Mouse (Mus musculus) ES-E14 (cell line): ENCODE data around the gene Il17c. TPM values are rescaled to one million over a fixed set of nuclear protein-coding genes. Genes with fewer than 3 reads are reported as not detected.

ENCODE experiments used
- DNase-seq: peaks from one replicate; pipeline ENCODE4 v3.0.0-alpha.2; 2013; ENCODE audit warnings: low read depth, low spot score
- H3K27ac ChIP-seq: 2 replicates; pipeline ENCODE4 v1.5.1; 2012; ENCODE audit warnings: low read depth, mild to moderate bottlenecking, low read length, moderate library complexity, mixed read lengths; ENCODE audit not compliant: poor library complexity, insufficient read depth, severe bottlenecking
- H3K36me3 ChIP-seq: 2 replicates; pipeline ENCODE4 v1.6.1; 2012; ENCODE audit warnings: mild to moderate bottlenecking, low read length, moderate library complexity, mixed read lengths; ENCODE audit not compliant: control insufficient read depth, poor library complexity, insufficient read depth, severe bottlenecking
- H3K4me1 ChIP-seq, 2 experiments: fragments of 150-350 bp in 1 of 2; sonication (generic) in 1 of 2; 2 replicates each; pipeline ENCODE4 v1.6.1; 2012; ENCODE audit warnings: low read length in 2 of 2, mild to moderate bottlenecking in 1 of 2, mixed read lengths in 1 of 2; ENCODE audit not compliant: control insufficient read depth in 2 of 2, insufficient read depth in 2 of 2, poor library complexity in 1 of 2
- H3K4me3 ChIP-seq, 2 experiments: fragments of 150-350 bp in 1 of 2; sonication (generic) in 1 of 2; 2 replicates each; pipeline ENCODE4 v1.5.1; 2012; ENCODE audit warnings: low read length in 2 of 2, low read depth in 1 of 2, mild to moderate bottlenecking in 1 of 2, mixed read lengths in 1 of 2; ENCODE audit not compliant: insufficient read depth in 1 of 2, poor library complexity in 1 of 2, severe bottlenecking in 1 of 2
- H3K9ac ChIP-seq: 2 replicates; pipeline ENCODE4 v1.6.1; 2012; ENCODE audit warnings: low read depth, mild to moderate bottlenecking, low read length, mixed read lengths; ENCODE audit not compliant: poor library complexity, insufficient read depth, severe bottlenecking
- H3K9me3 ChIP-seq: fragments of 150-350 bp; sonication (generic); 2 replicates; pipeline ENCODE4 v1.6.1; 2012; ENCODE audit warnings: low read depth, mild to moderate bottlenecking, low read length; ENCODE audit not compliant: control insufficient read depth, insufficient read depth
- CHD2 ChIP-seq: IDR thresholded peaks from 2 replicates; pipeline ENCODE4 v1.6.1; 2014; ENCODE audit warnings: mild to moderate bottlenecking, low read depth, low read length, inconsistent platforms
- HCFC1 ChIP-seq: IDR thresholded peaks from 2 replicates; pipeline ENCODE4 v1.6.1; 2012; ENCODE audit warnings: low read length, inconsistent platforms, borderline replicate concordance; ENCODE audit not compliant: insufficient read depth
- MAFK ChIP-seq: IDR thresholded peaks from 2 replicates; pipeline ENCODE4 v1.6.1; 2014; ENCODE audit warnings: mild to moderate bottlenecking, low read depth, low read length, inconsistent platforms; ENCODE audit not compliant: insufficient read depth
- ZC3H11A ChIP-seq: IDR thresholded peaks from 2 replicates; pipeline ENCODE4 v1.6.1; 2012; ENCODE audit warnings: low read depth, mild to moderate bottlenecking, inconsistent platforms, low read length, borderline replicate concordance
- ZNF384 ChIP-seq: IDR thresholded peaks from 2 replicates; pipeline ENCODE4 v1.6.1; 2012; ENCODE audit warnings: low read depth, low read length, inconsistent platforms
- in situ Hi-C, 2 experiments: fragments of 600-800 bp; cut with MboI; formaldehyde crosslinking; loops; one replicate each; pipeline ENCODE4 v1.15.1; 2025; ENCODE audit warnings: low sequenced_read_pairs in 2 of 2, inconsistent platforms in 1 of 2; ENCODE audit not compliant: unreplicated experiment in 2 of 2
- total RNA-seq: library from RNA; depleted of rRNA; stranded (reverse); fragments of 300-350 nt; gene quantifications from 2 replicates; pipeline ENCODE4 v1.2.3, GENCODE M21; 2012

Il17c gene
- total RNA-seq, 1 experiment: not detected

- no peak for DNase-seq
- H3K36me3 ChIP-seq: peaks cover 32% of the 10 kb centered on the region
These were observed 1.8 kb upstream of the Il17c start for GRCm38 (mm10) chr8:122419881-122420555.

GRCm38 (mm10) chr8:122423217-122423616 lies 1.4 kb downstream of the Il17c start:
- no peak for DNase-seq
- TF ChIP-seq ZNF384 (no peak), CHD2 (no peak), ZC3H11A (no peak), HCFC1 (no peak), MAFK (no peak)
- peaks cover 5% of the 10 kb centered on the region; the same call in 1 of the 2 replicates for H3K36me3 ChIP-seq
- no peak overlapping the region for H3K27ac ChIP-seq
- peaks cover 0 to 13% of the 10 kb centered on the region in 2 experiments; a peak in 2 of 4 replicates for H3K4me1 ChIP-seq
- in situ Hi-C loops: no loop called here
- H3K4me3 ChIP-seq: peak overlapping the region in 1 of 2 experiments; percentile 5; a peak in 2 of 4 replicates
- H3K9me3 ChIP-seq: no peaks in the 10 kb centered on the region
- no peak overlapping the region for H3K9ac ChIP-seq

More at GRCm38 (mm10) chr8:122419881-122420555, 1.8 kb upstream of the Il17c start:
- Histone ChIP-seq H3K4me3 (no peak overlapping the region), H3K4me1 (peaks cover 0 to 12% of the 10 kb centered on the region in 2 experiments; a peak in 2 of 4 replicates), H3K27ac (no peak overlapping the region), H3K9ac (no peak overlapping the region), H3K9me3 (no peaks in the 10 kb centered on the region)
- in situ Hi-C loops: no loop called here
- TF ChIP-seq ZC3H11A: no peak
- TF ChIP-seq ZNF384: no peak
- TF ChIP-seq MAFK: no peak
- TF ChIP-seq HCFC1: no peak
- no peak for TF ChIP-seq CHD2

- Histone ChIP-seq H3K36me3 (peaks cover 1% of the 10 kb centered on the region; the same call in 1 of the 2 replicates), H3K9me3 (no peaks in the 10 kb centered on the region), H3K27ac (no peak overlapping the region), H3K9ac (no peak overlapping the region), H3K4me3 (no peak overlapping the region; a peak in 1 of 4 replicates), H3K4me1 (peaks cover 0 to 16% of the 10 kb centered on the region in 2 experiments; a peak in 2 of 4 replicates)
- no peak for TF ChIP-seq CHD2
- TF ChIP-seq MAFK: no peak
- no peak for TF ChIP-seq ZC3H11A
- TF ChIP-seq HCFC1: no peak
- TF ChIP-seq ZNF384: no peak
- no peak for DNase-seq
- in situ Hi-C loops: no loop called here
These were observed 1.8 kb downstream of the Il17c start for GRCm38 (mm10) chr8:122423659-122424058.

- peaks cover 3% of the 10 kb centered on the region; the same call in 1 of the 2 replicates for H3K36me3 ChIP-seq
- DNase-seq: no peak
- in situ Hi-C loops: no loop called here
- TF ChIP-seq CHD2 (no peak), ZNF384 (no peak), HCFC1 (no peak), MAFK (no peak), ZC3H11A (no peak)
- no peak overlapping the region for H3K4me3 ChIP-seq
- peaks cover 0 to 17% of the 10 kb centered on the region in 2 experiments; a peak in 2 of 4 replicates for H3K4me1 ChIP-seq
- H3K27ac ChIP-seq: no peak overlapping the region
- no peaks in the 10 kb centered on the region for H3K9me3 ChIP-seq
- no peak overlapping the region for H3K9ac ChIP-seq
These were observed 4.3 kb downstream of the Il17c start for GRCm38 (mm10) chr8:122426145-122426544.
